Mouse (Mus musculus): ENCODE measurements at regions not wholly inside any gene's neighbourhood (a gene's known extent, or its start where the extent isn't known, plus 50 kb on each side); places are given as distances from the start of the nearest gene placed in this dataset.

DNA sequence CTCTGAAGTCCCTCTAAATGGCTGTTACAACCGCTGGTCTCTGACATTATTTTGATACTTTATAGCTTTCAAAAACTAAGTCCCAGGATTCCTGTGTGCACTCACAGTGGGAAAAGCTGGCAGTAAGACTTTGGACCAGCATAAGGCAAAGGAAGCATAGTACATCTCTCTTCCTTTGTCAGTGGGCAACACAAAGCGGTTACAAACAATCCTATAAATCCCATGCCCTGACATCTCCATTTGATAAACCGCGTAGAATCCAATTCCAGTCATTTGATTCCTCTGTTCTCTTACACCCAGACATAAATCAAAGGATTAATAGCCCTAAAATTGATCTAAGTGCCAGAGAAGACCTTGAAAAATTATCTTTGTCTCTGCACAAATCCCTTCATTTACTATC, 240.7 kb upstream of the Actbl2 start:
- Histone ChIP-seq H3K4me3 (replicated peaks) (no peak overlapping the region), H3K9me3 (replicated peaks) (no peaks in the 10 kb centered on the region), H3K27me3 (no peaks in the 10 kb centered on the region), H3K4me2 (no peak overlapping the region), H3K27ac (replicated peaks) (no peak overlapping the region), H3K36me3 (replicated peaks) (no peaks in the 10 kb centered on the region), H3K9ac (no peak overlapping the region), H3K4me1 (replicated peaks) (no peaks in the 10 kb centered on the region)
- no peak for ATAC-seq (ENCODE audit: insufficient read depth)
- 72% methylated on average over 4 of the region's 4 CpGs for WGBS (ENCODE audit: insufficient replicate concordance)

DNA sequence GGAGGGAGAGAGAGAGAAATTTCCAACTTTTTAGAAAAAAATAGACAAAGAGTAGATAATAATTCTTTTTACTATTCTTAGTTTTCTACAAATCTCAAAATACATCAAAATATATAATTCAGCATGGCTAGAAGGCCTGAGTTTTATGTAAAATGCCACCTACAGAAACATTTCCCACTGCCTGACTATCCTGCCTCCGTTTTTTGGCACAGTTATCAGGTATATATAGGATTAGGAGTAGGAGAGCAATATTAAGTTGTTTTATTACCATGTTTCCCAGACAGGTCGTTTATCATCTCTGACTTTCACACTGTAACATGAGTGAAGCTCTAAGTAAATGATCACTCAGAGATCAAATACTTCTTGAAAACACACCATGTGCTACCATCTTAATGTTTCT, 224.7 kb upstream of the Actbl2 start:
- no peaks in the 10 kb centered on the region for H3K36me3 ChIP-seq (replicated peaks)
- H3K4me3 ChIP-seq (replicated peaks): no peak overlapping the region
- no peaks in the 10 kb centered on the region for H3K27me3 ChIP-seq
- H3K4me2 ChIP-seq: no peak overlapping the region
- H3K27ac ChIP-seq (replicated peaks): no peak overlapping the region
- H3K9ac ChIP-seq: no peak overlapping the region
- no peaks in the 10 kb centered on the region for H3K4me1 ChIP-seq (replicated peaks)
- no peaks in the 10 kb centered on the region for H3K9me3 ChIP-seq (replicated peaks)
- no peak for ATAC-seq (ENCODE audit: insufficient read depth)
- WGBS (ENCODE audit: insufficient replicate concordance): 38% methylated on average over 2 of the region's 2 CpGs

DNA sequence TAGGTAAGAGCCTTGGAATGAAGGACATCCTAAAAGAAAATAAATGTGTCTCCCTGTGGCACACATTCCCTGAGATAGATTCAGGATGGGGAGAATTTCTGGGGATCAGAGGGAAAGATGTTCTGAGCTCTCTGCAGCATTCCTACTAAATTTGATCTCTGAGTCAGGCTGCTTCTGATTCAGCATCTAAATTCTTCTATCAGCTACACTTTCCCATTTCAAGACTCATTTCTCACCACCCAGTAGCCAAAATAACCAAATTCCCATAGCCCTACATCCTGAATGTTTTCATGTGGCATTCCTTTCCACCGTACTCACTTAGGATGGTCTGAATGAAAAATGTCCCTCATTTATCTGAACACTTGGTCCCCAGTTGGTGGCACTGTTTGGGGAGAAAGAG, 223.2 kb upstream of the Actbl2 start:
- Histone ChIP-seq H3K27me3 (no peaks in the 10 kb centered on the region), H3K4me1 (replicated peaks) (no peaks in the 10 kb centered on the region), H3K27ac (replicated peaks) (no peak overlapping the region), H3K9me3 (replicated peaks) (no peaks in the 10 kb centered on the region), H3K4me2 (no peak overlapping the region), H3K4me3 (replicated peaks) (no peak overlapping the region), H3K36me3 (replicated peaks) (no peaks in the 10 kb centered on the region), H3K9ac (no peak overlapping the region)
- 60% methylated on average over 1 of the region's 1 CpGs for WGBS (ENCODE audit: insufficient replicate concordance)
- ATAC-seq (ENCODE audit: insufficient read depth): no peak

DNA sequence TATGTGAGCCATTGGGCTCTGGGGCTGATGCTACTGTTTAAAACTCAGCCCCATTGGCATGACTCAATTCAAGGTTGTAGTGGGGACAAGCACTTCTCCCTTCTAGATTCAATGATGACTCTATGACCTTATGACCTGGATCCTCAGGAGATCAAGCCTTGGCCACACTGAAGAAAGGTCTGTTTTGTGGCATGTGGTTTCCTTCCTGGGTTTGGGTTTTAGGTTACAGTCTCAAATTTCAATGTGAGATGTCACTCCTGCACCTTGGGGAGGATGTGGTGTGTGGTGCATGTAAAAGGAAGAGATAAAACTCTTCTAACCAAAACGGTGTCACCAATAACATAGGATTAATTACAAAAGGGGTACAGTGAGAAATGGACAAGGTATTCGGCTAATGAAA, 211.2 kb upstream of the Actbl2 start:
- WGBS (ENCODE audit: insufficient replicate concordance): 20% methylated on average over 2 of the region's 2 CpGs
- H3K9me3 ChIP-seq (replicated peaks): no peaks in the 10 kb centered on the region
- H3K27ac ChIP-seq (replicated peaks): no peak overlapping the region
- H3K9ac ChIP-seq: no peak overlapping the region
- H3K4me2 ChIP-seq: no peak overlapping the region
- H3K4me1 ChIP-seq (replicated peaks): 0 out of 2 replicates have a peak, but pooled peaks cover 3% of the 10 kb centered on the region
- no peak overlapping the region for H3K4me3 ChIP-seq (replicated peaks)
- no peaks in the 10 kb centered on the region for H3K27me3 ChIP-seq
- H3K36me3 ChIP-seq (replicated peaks): no peaks in the 10 kb centered on the region
- ATAC-seq (ENCODE audit: insufficient read depth): no peak

DNA sequence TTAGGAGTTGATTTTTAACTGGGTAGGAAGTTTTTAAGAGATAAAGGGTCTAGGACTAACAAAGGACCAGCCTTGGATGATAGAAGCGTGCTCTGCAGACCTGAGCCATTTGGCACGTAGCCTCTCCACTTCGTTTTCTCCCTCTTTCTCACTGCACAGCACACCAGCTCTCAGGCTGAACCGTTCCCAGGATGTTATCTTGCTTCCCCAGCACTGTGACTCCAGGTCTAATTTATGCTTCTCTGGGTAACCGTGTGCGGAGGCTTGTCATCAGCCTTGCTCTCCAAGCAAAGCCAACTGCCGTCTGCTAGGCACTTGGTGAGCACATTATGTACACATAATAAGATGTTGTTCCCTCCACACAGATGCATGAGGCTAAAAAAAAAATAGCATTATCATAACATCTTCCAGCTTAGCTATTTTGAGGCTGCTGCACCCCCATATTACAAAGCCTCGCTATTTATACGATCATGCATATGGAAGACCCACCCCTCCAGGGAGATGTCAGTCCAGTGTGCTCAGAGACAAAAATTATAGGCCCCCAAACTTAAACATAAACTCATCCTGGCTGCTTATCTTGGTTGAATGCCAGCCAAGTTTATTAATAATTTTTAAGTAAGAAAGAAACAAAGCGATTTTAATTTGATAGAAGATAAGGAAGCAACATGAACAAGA, 210.3 kb upstream of the Actbl2 start:
- Histone ChIP-seq H3K9me3 (replicated peaks) (no peaks in the 10 kb centered on the region), H3K4me1 (replicated peaks) (0 out of 2 replicates have a peak, but pooled peaks cover 3% of the 10 kb centered on the region), H3K27ac (replicated peaks) (no peak overlapping the region), H3K4me3 (replicated peaks) (no peak overlapping the region), H3K9ac (no peak overlapping the region), H3K27me3 (no peaks in the 10 kb centered on the region), H3K4me2 (no peak overlapping the region), H3K36me3 (replicated peaks) (no peaks in the 10 kb centered on the region)
- peak; percentile 69; the same call in 1 of the 2 replicates for ATAC-seq (ENCODE audit: insufficient read depth)
- WGBS (ENCODE audit: insufficient replicate concordance): 11% methylated on average over 10 of the region's 10 CpGs

DNA sequence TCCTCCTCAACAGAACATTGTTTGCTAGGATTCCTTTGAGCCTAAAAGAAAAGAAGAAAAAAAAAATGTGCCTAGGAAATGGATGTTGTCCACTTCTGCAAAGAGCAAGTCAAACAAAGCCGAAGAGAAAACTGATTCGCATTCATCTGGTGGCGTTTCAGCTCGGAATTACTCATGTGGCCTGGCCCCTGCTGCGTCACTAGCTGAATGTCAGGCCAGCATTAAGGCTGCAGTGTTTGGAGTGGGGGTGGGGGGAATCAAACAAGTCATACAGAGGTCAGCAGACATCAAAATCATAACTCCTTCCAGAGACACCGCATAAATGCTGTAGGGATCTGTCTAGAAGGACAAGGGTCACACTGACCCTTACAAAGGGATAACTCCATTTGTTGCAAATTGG, 204.7 kb upstream of the Actbl2 start:
- no peak overlapping the region for H3K4me2 ChIP-seq
- no peak overlapping the region for H3K4me3 ChIP-seq (replicated peaks)
- H3K36me3 ChIP-seq (replicated peaks): no peaks in the 10 kb centered on the region
- no peaks in the 10 kb centered on the region for H3K27me3 ChIP-seq
- ATAC-seq (ENCODE audit: insufficient read depth): no peak
- WGBS (ENCODE audit: insufficient replicate concordance): 42% methylated on average over 6 of the region's 6 CpGs
- no peak overlapping the region for H3K9ac ChIP-seq
- H3K4me1 ChIP-seq (replicated peaks): no peaks in the 10 kb centered on the region
- H3K27ac ChIP-seq (replicated peaks): no peak overlapping the region
- H3K9me3 ChIP-seq (replicated peaks): no peaks in the 10 kb centered on the region

DNA sequence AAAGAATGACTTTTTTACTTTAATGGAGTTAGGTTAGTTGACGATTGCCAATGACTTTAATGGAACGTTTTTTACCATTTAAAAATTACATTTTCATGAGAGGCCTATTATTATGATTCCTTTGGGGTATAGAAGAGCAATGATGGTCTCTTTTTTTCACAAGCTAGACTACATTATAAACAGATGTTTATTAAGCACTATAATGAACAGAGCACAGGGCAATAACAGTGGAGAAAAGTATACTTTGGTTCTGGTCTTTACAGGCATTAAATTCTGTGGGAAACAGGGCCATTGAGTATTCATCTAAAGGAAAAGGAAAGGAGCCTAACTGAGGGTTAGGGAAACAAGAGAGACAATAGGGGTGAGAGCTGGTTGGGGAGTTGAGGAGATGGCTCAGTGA, 199.0 kb upstream of the Actbl2 start:
- no peak overlapping the region for H3K27ac ChIP-seq (replicated peaks)
- ATAC-seq (ENCODE audit: insufficient read depth): no peak
- H3K9me3 ChIP-seq (replicated peaks): no peaks in the 10 kb centered on the region
- no peaks in the 10 kb centered on the region for H3K36me3 ChIP-seq (replicated peaks)
- H3K4me3 ChIP-seq (replicated peaks): no peak overlapping the region
- H3K4me2 ChIP-seq: no peak overlapping the region
- WGBS (ENCODE audit: insufficient replicate concordance): 51% methylated on average over 2 of the region's 2 CpGs
- no peaks in the 10 kb centered on the region for H3K27me3 ChIP-seq
- no peak overlapping the region for H3K9ac ChIP-seq
- no peaks in the 10 kb centered on the region for H3K4me1 ChIP-seq (replicated peaks)

- H3K27ac ChIP-seq (replicated peaks): no peak overlapping the region
- no peak overlapping the region for H3K9ac ChIP-seq
- no peaks in the 10 kb centered on the region for H3K27me3 ChIP-seq
- H3K4me1 ChIP-seq (replicated peaks): no peaks in the 10 kb centered on the region
- 55% methylated on average over 2 of the region's 2 CpGs for WGBS (ENCODE audit: insufficient replicate concordance)
- no peak overlapping the region for H3K4me2 ChIP-seq
- no peak overlapping the region for H3K4me3 ChIP-seq (replicated peaks)
- no peaks in the 10 kb centered on the region for H3K36me3 ChIP-seq (replicated peaks)
- H3K9me3 ChIP-seq (replicated peaks): no peaks in the 10 kb centered on the region
- ATAC-seq (ENCODE audit: insufficient read depth): no peak
Measured at GRCm38 (mm10) chr13:111087753-111088152, 167.1 kb upstream of the Actbl2 start.

GRCm38 (mm10) chr13:111096071-111096470, 158.7 kb upstream of the Actbl2 start:
- Histone ChIP-seq H3K4me1 (replicated peaks) (no peaks in the 10 kb centered on the region), H3K4me2 (no peak overlapping the region), H3K4me3 (replicated peaks) (no peak overlapping the region), H3K27ac (replicated peaks) (no peak overlapping the region), H3K9ac (no peak overlapping the region), H3K36me3 (replicated peaks) (no peaks in the 10 kb centered on the region), H3K27me3 (no peaks in the 10 kb centered on the region), H3K9me3 (replicated peaks) (no peaks in the 10 kb centered on the region)
- 72% methylated on average over 5 of the region's 5 CpGs for WGBS (ENCODE audit: insufficient replicate concordance)
- no peak for ATAC-seq (ENCODE audit: insufficient read depth)

DNA sequence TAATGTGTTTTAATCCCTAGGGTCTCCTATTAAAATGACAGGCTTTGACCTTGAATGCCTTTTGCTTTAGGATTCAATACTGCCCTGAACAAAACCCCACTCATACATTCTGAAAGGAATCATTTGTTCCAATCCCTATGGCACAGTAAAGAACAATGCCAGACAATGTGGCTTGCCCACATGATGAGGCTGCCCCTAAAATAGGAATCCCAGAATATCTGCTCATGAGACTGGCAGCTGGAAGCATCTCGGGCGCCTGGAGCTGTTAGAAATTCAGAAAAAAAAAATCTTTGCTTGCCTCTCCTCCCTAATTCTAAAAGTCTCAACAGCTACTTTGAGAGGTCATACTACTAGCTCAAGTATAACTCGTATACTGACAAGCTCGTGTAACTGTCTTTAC, 157.5 kb upstream of the Actbl2 start:
- no peak overlapping the region for H3K4me2 ChIP-seq
- ATAC-seq (ENCODE audit: insufficient read depth): no peak
- H3K27ac ChIP-seq (replicated peaks): no peak overlapping the region
- H3K4me3 ChIP-seq (replicated peaks): no peak overlapping the region
- H3K4me1 ChIP-seq (replicated peaks): no peaks in the 10 kb centered on the region
- no peaks in the 10 kb centered on the region for H3K27me3 ChIP-seq
- no peaks in the 10 kb centered on the region for H3K9me3 ChIP-seq (replicated peaks)
- 63% methylated on average over 4 of the region's 4 CpGs for WGBS (ENCODE audit: insufficient replicate concordance)
- H3K36me3 ChIP-seq (replicated peaks): no peaks in the 10 kb centered on the region
- no peak overlapping the region for H3K9ac ChIP-seq

DNA sequence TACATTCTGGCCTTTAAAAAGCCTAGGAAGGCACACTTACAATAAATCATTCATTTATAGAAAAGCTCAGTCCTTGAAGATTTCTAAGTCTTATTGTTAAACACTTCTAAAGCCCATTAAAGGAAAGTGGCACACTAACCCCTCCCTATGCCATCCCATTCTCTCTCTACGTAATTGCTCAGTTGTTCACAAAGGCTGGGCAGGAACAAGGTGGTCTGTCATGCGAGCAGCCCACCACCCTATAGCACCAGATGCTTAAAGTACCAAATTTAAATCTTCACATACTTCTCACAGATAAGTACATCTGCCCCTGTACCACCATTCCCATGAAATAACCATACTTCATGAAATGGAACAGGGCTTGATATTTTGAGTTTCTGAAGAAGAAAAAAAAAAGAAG, 156.1 kb upstream of the Actbl2 start:
- no peaks in the 10 kb centered on the region for H3K4me1 ChIP-seq (replicated peaks)
- WGBS (ENCODE audit: insufficient replicate concordance): 56% methylated on average over 2 of the region's 2 CpGs

GRCm38 (mm10) chr13:111099252-111099651, 155.6 kb upstream of the Actbl2 start:
- 63% methylated on average over 6 of the region's 6 CpGs for WGBS (ENCODE audit: insufficient replicate concordance)

More for the DNA sequence above, 156.1 kb upstream of the Actbl2 start:
- H3K4me2 ChIP-seq: no peak overlapping the region
- no peaks in the 10 kb centered on the region for H3K9me3 ChIP-seq (replicated peaks)
- no peaks in the 10 kb centered on the region for H3K27me3 ChIP-seq
- H3K27ac ChIP-seq (replicated peaks): no peak overlapping the region
- H3K4me3 ChIP-seq (replicated peaks): no peak overlapping the region
- no peak for ATAC-seq (ENCODE audit: insufficient read depth)
- no peak overlapping the region for H3K9ac ChIP-seq
- H3K36me3 ChIP-seq (replicated peaks): no peaks in the 10 kb centered on the region

More at GRCm38 (mm10) chr13:111099252-111099651, 155.6 kb upstream of the Actbl2 start:
- Histone ChIP-seq H3K27me3 (no peaks in the 10 kb centered on the region), H3K27ac (replicated peaks) (no peak overlapping the region), H3K4me1 (replicated peaks) (no peaks in the 10 kb centered on the region), H3K9ac (no peak overlapping the region), H3K4me3 (replicated peaks) (no peak overlapping the region), H3K9me3 (replicated peaks) (no peaks in the 10 kb centered on the region), H3K4me2 (no peak overlapping the region), H3K36me3 (replicated peaks) (no peaks in the 10 kb centered on the region)
- ATAC-seq (ENCODE audit: insufficient read depth): no peak
